Mouse (Mus musculus) hindbrain, embryonic 14.5 days (tissue): ENCODE data around the gene Dock6. TPM values are rescaled to one million over a fixed set of nuclear protein-coding genes. Genes with fewer than 3 reads are reported as not detected.
"Not testable (repeated sequence)": the region's sequence is repeated elsewhere in the genome, so short reads cannot be mapped to it uniquely, and the experiment has no call there.

Source experiments
- ATAC-seq: fragments of 200-750 bp; cut with Nextera tagmentation; 2 replicates; pipeline ENCODE4 v1.8.0; 2017; ENCODE audit warnings: moderate number of reproducible peaks, mild to moderate bottlenecking, moderate TSS enrichment, moderate library complexity; ENCODE audit not compliant: low FRiP score
- DNase-seq: peaks from one replicate; pipeline ENCODE4 v3.0.0-alpha.2; 2015; ENCODE audit warnings: low spot score
- H3K27ac ChIP-seq: fragments of 300-500 bp; sonication (generic); 2 replicates; pipeline ENCODE4 v1.5.1; 2014; ENCODE audit warnings: mild to moderate bottlenecking, moderate library complexity
- H3K27me3 ChIP-seq: fragments of 300-500 bp; sonication (generic); 2 replicates; pipeline ENCODE4 v1.6.1; 2014; ENCODE audit warnings: mild to moderate bottlenecking, low read length, mixed read lengths; ENCODE audit not compliant: control insufficient read depth, insufficient read depth
- H3K36me3 ChIP-seq: fragments of 300-500 bp; sonication (generic); replicated peaks from 2 replicates; pipeline ENCODE4 v1.6.1; 2014; ENCODE audit not compliant: control insufficient read depth, insufficient read depth
- H3K4me1 ChIP-seq: fragments of 300-500 bp; sonication (generic); replicated peaks from 2 replicates; pipeline ENCODE4 v1.6.1; 2014; ENCODE audit warnings: antibody characterized with exemption, low read length, mixed read lengths; ENCODE audit not compliant: control insufficient read depth, insufficient read depth
- H3K4me2 ChIP-seq: fragments of 300-500 bp; sonication (generic); replicated peaks from 2 replicates; pipeline ENCODE4 v1.6.1; 2014; ENCODE audit warnings: mild to moderate bottlenecking, moderate library complexity
- H3K4me3 ChIP-seq: fragments of 300-500 bp; sonication (generic); replicated peaks from 2 replicates; pipeline ENCODE4 v1.5.1; 2014; ENCODE audit warnings: mild to moderate bottlenecking, low read length
- H3K9ac ChIP-seq: fragments of 300-500 bp; sonication (generic); 2 replicates; pipeline ENCODE4 v1.6.1; 2014
- H3K9me3 ChIP-seq: fragments of 300-500 bp; sonication (generic); 2 replicates; pipeline ENCODE4 v1.6.1; 2016; ENCODE audit warnings: low read length; ENCODE audit not compliant: control insufficient read depth
- WGBS: fragments of 180-500 bp; shearing (Covaris S2); extraction: QIAGEN DNeasy Blood & Tissue Kit; methylation state at CpG from one replicate; pipeline ENCODE4 v1.1.7; 2014; 5-methylcytosine and 5-hydroxymethylcytosine counted together
- polyA plus RNA-seq: library from polyadenylated mRNA; unstranded; fragments of >200 nt; fragmentation: Nextera tagmentation; extraction: Ambion mirVana; gene quantifications from 2 replicates; pipeline ENCODE4 v1.2.1, GENCODE M21; 2014

The Dock6 gene
- polyA plus RNA-seq, 1 experiment from 2014 or later, result 18.0 TPM

GRCm38 (mm10) chr9:21794925-21795324 lies 57.5 kb downstream of the Dock6 start:
- Histone ChIP-seq H3K4me1 (peaks cover 8% of the 10 kb centered on the region; the same call in 1 of the 2 replicates), H3K4me3 (no peak overlapping the region), H3K4me2 (no peak overlapping the region), H3K27ac (no peak overlapping the region), H3K9ac (no peak overlapping the region), H3K27me3 (no peaks in the 10 kb centered on the region), H3K36me3 (no peaks in the 10 kb centered on the region), H3K9me3 (no peaks in the 10 kb centered on the region)
- whole genome bisulfite sequencing, result 87% methylated on average over 25 of the region's 25 CpGs
- ATAC-seq (no peak), DNase-seq (no peak)

- Histone ChIP-seq H3K9ac (no peak overlapping the region), H3K27ac (no peak overlapping the region), H3K4me3 (no peak overlapping the region), H3K9me3 (no peaks in the 10 kb centered on the region), H3K4me1 (peaks cover 8% of the 10 kb centered on the region; the same call in 1 of the 2 replicates), H3K4me2 (no peak overlapping the region), H3K27me3 (no peaks in the 10 kb centered on the region), H3K36me3 (no peaks in the 10 kb centered on the region)
- DNase-seq (no peak), ATAC-seq (no peak)
- WGBS, result 96% methylated on average over 18 of the region's 18 CpGs
Observed at GRCm38 (mm10) chr9:21794344-21794834, 58.0 kb downstream of the Dock6 start.

- not testable (repeated sequence) for H3K4me3 ChIP-seq, H3K4me2 ChIP-seq, H3K9ac ChIP-seq, H3K9me3 ChIP-seq, ATAC-seq, H3K27ac ChIP-seq, H3K36me3 ChIP-seq, DNase-seq, H3K27me3 ChIP-seq, H3K4me1 ChIP-seq
- 98% methylated on average over 6 of the region's 6 CpGs for WGBS
Observed at GRCm38 (mm10) chr9:21793507-21793906, 58.9 kb downstream of the Dock6 start.

- 35% methylated on average over 8 of the region's 8 CpGs for WGBS
- Histone ChIP-seq H3K4me1 (peaks cover 4% of the 10 kb centered on the region; the same call in 1 of the 2 replicates), H3K4me2 (no peak overlapping the region), H3K27me3 (no peaks in the 10 kb centered on the region), H3K36me3 (no peaks in the 10 kb centered on the region), H3K4me3 (no peak overlapping the region), H3K9me3 (no peaks in the 10 kb centered on the region), H3K9ac (no peak overlapping the region), H3K27ac (no peak overlapping the region)
- ATAC-seq, result peak; percentile 73
- peak; percentile 52 for DNase-seq
Observed at GRCm38 (mm10) chr9:21792644-21793043, 59.8 kb downstream of the Dock6 start.

- 73% methylated on average over 8 of the region's 8 CpGs for WGBS
- H3K4me1 ChIP-seq, result peaks cover 4% of the 10 kb centered on the region; the same call in 1 of the 2 replicates
- no peak overlapping the region for H3K27ac ChIP-seq
- H3K9me3 ChIP-seq, result no peaks in the 10 kb centered on the region
- H3K4me2 ChIP-seq, result no peak overlapping the region
- ATAC-seq (no peak), DNase-seq (no peak)
- H3K27me3 ChIP-seq, result no peaks in the 10 kb centered on the region
- H3K4me3 ChIP-seq, result no peak overlapping the region
- no peaks in the 10 kb centered on the region for H3K36me3 ChIP-seq
- H3K9ac ChIP-seq, result no peak overlapping the region
Observed at GRCm38 (mm10) chr9:21791861-21792260, 60.6 kb downstream of the Dock6 start.

GRCm38 (mm10) chr9:21788234-21788633 lies 64.2 kb downstream of the Dock6 start:
- Histone ChIP-seq H3K4me3 (no peak overlapping the region), H3K27me3 (no peaks in the 10 kb centered on the region)
- WGBS, result 75% methylated on average over 9 of the region's 9 CpGs

GRCm38 (mm10) chr9:21787654-21788053 lies 64.8 kb downstream of the Dock6 start:
- WGBS, result 88% methylated on average over 5 of the region's 5 CpGs
- Histone ChIP-seq H3K27ac (no peak overlapping the region), H3K27me3 (no peaks in the 10 kb centered on the region), H3K4me3 (no peak overlapping the region), H3K4me2 (no peak overlapping the region), H3K4me1 (no peaks in the 10 kb centered on the region), H3K36me3 (no peaks in the 10 kb centered on the region), H3K9ac (no peak overlapping the region), H3K9me3 (no peaks in the 10 kb centered on the region)
- ATAC-seq (no peak), DNase-seq (no peak)

More at GRCm38 (mm10) chr9:21788234-21788633, 64.2 kb downstream of the Dock6 start:
- ATAC-seq (no peak), DNase-seq (no peak)
- Histone ChIP-seq H3K4me2 (no peak overlapping the region), H3K9ac (no peak overlapping the region), H3K9me3 (no peaks in the 10 kb centered on the region), H3K4me1 (peaks cover 4% of the 10 kb centered on the region; the same call in 1 of the 2 replicates), H3K27ac (no peak overlapping the region), H3K36me3 (no peaks in the 10 kb centered on the region)

GRCm38 (mm10) chr9:21786906-21787305 lies 65.5 kb downstream of the Dock6 start:
- H3K9ac ChIP-seq, result no peak overlapping the region
- peak; percentile 40; the same call in 1 of the 2 replicates for ATAC-seq

GRCm38 (mm10) chr9:21786309-21786708 lies 66.1 kb downstream of the Dock6 start:
- H3K4me3 ChIP-seq, H3K4me1 ChIP-seq, H3K4me2 ChIP-seq, H3K9me3 ChIP-seq, H3K9ac ChIP-seq, ATAC-seq, H3K36me3 ChIP-seq, H3K27ac ChIP-seq, DNase-seq, H3K27me3 ChIP-seq: not testable (repeated sequence)
- WGBS, result 79% methylated on average over 1 of the region's 2 CpGs

More at GRCm38 (mm10) chr9:21786906-21787305, 65.5 kb downstream of the Dock6 start:
- Histone ChIP-seq H3K4me3 (no peak overlapping the region), H3K4me2 (no peak overlapping the region), H3K9me3 (no peaks in the 10 kb centered on the region), H3K27ac (no peak overlapping the region), H3K36me3 (no peaks in the 10 kb centered on the region), H3K4me1 (no peaks in the 10 kb centered on the region), H3K27me3 (no peaks in the 10 kb centered on the region)
- 5% methylated on average over 6 of the region's 6 CpGs for WGBS
- DNase-seq, result peak; percentile 64
